Mouse (Mus musculus) macrophage (primary cell): Measurements from ENCODE around the gene Tnf. TPM values are rescaled to one million over a fixed set of nuclear protein-coding genes. Genes with fewer than 3 reads are reported as not detected.

Experiments
- H3K27ac ChIP-seq: fragments of 350-480 bp; formaldehyde crosslinking; 2 replicates; pipeline ENCODE4 v1.9.0; 2021
- H3K36me3 ChIP-seq: fragments of 350-480 bp; formaldehyde crosslinking; 2 replicates; pipeline ENCODE4 v1.9.0; 2021; ENCODE audit errors: inconsistent target
- H3K4me3 ChIP-seq: fragments of 350-480 bp; formaldehyde crosslinking; 2 replicates; pipeline ENCODE4 v1.9.0; 2021; ENCODE audit errors: inconsistent target
- H3K79me2 ChIP-seq: fragments of 350-480 bp; formaldehyde crosslinking; 2 replicates; pipeline ENCODE4 v1.9.0; 2021; ENCODE audit errors: inconsistent target
- WGBS: methylation state at CpG from one replicate; pipeline ENCODE4 v1.1.7; 2026; ENCODE audit warnings: inconsistent platforms; ENCODE audit not compliant: missing documents; 5-methylcytosine and 5-hydroxymethylcytosine counted together
- polyA plus RNA-seq: library from polyadenylated mRNA; stranded (reverse); fragments of 250-400 nt; gene quantifications from 3 replicates; pipeline ENCODE4 v1.2.4, GENCODE M21; 2018; ENCODE audit warnings: inconsistent platforms

Tnf gene
- polyA plus RNA-seq, 1 experiment from 2014 or later, result 20.0 TPM

DNA sequence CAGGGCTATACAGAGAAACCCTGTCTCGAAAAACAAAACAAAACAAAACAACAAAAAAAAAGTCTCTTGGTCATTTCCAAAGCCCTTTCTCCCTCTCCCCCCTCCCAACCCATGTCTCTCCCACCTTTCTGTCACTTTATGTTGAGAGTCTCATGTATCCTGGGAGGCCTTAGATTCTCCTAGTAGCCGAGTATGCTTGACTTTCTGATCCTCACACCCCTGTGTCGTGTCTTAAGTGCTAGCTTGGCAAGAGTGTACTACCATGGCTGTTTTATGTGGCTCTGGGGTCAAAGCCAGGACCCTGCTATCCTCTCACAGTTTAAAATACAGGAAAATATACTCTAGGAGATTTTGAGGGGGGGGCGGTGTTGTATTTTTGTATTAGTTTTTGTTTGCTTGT is 14.5 kb downstream of the Tnf start:
- peak overlapping the region; percentile 61 for H3K4me3 ChIP-seq
- peaks cover 12% of the 10 kb centered on the region; the same call in 1 of the 2 replicates for H3K36me3 ChIP-seq
- 41% methylated on average over 4 of the region's 4 CpGs for WGBS
- peaks cover 30% of the 10 kb centered on the region for H3K79me2 ChIP-seq
- peak overlapping the region; percentile 96 for H3K27ac ChIP-seq

DNA sequence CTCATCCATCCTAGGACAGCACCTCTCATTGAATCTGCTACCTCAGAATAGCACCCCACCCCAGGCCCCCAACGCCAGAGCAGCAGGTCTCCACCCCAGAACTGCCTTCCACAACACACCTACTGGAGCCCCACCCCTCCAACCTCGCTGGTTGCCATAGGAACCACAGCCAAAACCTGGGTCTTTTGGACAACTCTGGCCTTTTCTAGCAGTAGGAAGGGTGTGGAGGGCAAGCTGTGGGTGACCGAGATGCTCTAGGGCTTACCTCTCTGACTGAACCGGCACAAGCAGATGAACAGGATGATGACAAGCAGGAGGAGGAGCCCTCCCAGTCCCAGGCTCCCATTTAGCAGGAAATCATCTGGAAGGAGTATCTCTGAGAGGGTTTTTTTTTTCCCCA is 15.1 kb downstream of the Tnf start:
- Histone ChIP-seq H3K4me3 (peak overlapping the region; percentile 61), H3K27ac (peak overlapping the region; percentile 96), H3K79me2 (peaks cover 30% of the 10 kb centered on the region), H3K36me3 (peaks cover 12% of the 10 kb centered on the region; the same call in 1 of the 2 replicates)
- WGBS, result 3% methylated on average over 4 of the region's 4 CpGs

DNA sequence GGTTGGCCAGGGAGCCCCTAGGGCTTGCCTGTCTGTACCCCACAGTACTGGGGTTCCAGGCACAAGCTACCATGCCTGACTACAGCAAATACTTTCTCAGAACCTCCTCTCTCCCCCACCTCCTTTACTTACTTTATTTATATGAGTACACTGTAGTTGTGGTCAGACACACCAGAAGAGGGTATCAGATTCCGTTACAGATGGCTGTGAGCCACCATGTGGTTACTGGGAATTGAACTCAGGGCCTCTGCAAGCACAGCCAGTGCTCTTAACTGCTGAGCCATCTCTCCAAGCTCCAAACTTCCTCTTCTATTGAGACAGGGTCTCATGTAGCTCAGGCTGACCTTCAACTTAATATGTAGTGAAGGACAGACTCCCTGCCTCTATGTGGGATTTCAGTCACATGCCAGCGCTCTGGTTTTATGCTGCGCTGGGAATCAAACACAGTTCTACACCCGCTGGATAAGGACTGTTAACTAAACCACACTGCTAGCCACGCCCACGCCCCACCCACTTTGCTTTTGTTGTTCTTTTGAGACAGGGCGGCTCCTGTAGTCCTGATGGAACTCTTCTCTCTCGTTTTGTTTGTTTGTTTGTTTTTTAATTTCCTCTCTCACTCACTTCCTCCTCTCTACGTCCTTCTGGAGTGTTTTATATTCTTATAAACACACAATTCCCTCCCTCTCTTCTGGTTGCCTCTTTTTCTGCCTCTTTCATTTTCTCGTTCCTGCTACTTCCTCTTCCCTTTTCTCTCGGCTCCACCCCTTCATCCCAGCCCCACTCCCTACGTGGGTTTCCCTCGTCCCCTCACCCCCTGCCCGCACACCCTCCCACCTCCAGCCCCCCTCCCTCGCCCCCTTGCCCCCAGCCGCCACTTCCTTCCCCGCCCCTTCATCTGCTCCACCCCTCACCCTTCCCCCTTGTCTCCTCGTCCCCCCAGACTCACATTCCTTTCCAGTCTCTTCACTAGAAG is 15.9 kb downstream of the Tnf start:
- Histone ChIP-seq H3K4me3 (peak overlapping the region; percentile 61), H3K79me2 (peaks cover 30% of the 10 kb centered on the region), H3K27ac (peak overlapping the region; percentile 96), H3K36me3 (peaks cover 12% of the 10 kb centered on the region; the same call in 1 of the 2 replicates)
- 3% methylated on average over 14 of the region's 18 CpGs for WGBS

DNA sequence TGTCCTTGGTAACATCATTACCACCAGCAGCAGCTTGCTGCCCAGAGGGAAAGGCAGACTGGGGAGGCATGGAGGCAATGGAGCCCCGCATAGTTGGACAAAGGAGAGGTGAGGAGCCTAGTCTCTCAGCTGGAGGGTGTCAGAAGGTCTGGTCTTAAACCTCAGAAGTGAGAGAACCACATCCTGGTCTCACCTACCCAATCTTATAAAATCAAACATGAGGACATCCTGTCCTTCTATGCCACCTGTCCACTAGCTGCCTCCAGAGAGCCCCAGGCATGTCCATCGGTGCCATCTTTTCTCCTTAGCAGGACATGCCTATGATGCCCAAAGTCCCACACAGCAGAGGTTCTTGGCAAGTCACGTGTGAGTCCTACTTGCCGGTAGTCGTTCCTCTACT is 21.7 kb downstream of the Tnf start:
- 87% methylated on average over 5 of the region's 5 CpGs for WGBS

DNA sequence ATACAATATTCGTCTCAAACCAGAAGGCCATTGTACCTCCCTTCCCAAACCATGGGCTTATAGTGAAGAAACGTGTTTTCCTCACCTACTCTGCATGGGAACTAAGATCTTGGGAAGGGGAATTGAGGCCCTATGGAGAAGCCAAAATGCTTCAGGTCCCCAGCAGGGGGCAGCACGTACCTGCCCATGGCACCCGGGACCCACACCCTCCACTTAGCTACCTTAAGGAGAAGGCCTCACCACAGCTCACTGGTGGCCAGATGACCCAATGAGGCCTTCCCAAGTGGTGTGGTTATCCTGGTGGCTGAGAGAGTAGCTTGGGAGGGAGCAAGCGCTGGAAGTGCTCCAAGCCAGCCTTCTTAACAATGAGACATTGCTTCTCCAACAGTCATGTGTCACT is 23.3 kb downstream of the Tnf start:
- no peaks in the 10 kb centered on the region for H3K79me2 ChIP-seq
- H3K27ac ChIP-seq, result no peak overlapping the region
- no peaks in the 10 kb centered on the region for H3K36me3 ChIP-seq
- 20% methylated on average over 5 of the region's 5 CpGs for WGBS
- H3K4me3 ChIP-seq, result no peak overlapping the region

More for the DNA sequence above, 21.7 kb downstream of the Tnf start:
- Histone ChIP-seq H3K36me3 (peaks cover 12% of the 10 kb centered on the region; the same call in 1 of the 2 replicates), H3K79me2 (peaks cover 2% of the 10 kb centered on the region; the same call in 1 of the 2 replicates), H3K27ac (no peak overlapping the region), H3K4me3 (no peak overlapping the region)

DNA sequence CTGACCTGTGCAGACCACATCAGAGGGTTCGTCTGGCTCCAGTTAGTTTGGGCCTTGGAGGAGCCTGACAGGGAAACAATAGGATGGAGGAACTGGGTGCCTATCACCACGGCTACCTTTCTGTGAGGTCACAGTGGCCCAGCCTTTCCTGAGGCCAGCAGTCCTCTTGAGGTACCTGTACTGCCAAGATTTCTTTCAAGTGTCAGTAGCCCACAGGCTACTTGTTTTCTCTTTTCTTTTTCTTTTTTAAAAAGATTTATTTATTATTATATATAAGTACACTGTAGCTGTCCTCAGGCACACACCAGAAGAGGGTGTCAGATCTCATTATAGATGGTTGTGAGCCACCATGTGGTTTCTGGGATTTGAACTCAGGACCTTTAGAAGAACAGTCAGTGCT is 25.8 kb downstream of the Tnf start, which contains the start of gene Aif1:
Gene Aif1, minus strand, starts transcription at position 101 of the 400 bp plus-strand sequence.
- peaks cover 2% of the 10 kb centered on the region; the same call in 1 of the 2 replicates for H3K36me3 ChIP-seq
- H3K79me2 ChIP-seq, result peaks cover 15% of the 10 kb centered on the region; the same call in 1 of the 2 replicates
- no peak within 1 kb of the TSS for H3K4me3 ChIP-seq
- WGBS, result 88% methylated on average over 2 of the region's 2 CpGs
- no peak within 1 kb of the TSS for H3K27ac ChIP-seq

DNA sequence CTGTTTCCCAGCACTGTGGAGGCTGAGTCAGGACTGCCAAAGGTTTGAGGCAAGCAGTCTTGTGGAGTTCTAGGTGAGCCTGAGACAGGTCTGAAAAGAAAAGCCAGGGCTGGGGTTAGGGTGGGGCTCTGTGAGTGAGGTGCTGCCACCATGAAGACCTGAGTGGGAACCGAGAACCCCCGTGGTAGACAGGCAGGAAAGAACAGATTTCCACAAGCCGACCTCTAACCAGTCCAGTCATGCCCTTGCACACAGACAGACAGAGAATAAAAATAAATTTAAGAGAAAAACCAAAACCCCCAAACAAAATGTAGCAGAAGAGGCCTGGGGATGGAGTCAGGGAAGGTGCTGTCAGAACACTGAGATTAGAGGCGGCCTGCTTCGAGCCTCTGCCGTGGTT is 26.4 kb downstream of the Tnf start:
- WGBS, result 67% methylated on average over 6 of the region's 6 CpGs
- no peak overlapping the region for H3K27ac ChIP-seq

DNA sequence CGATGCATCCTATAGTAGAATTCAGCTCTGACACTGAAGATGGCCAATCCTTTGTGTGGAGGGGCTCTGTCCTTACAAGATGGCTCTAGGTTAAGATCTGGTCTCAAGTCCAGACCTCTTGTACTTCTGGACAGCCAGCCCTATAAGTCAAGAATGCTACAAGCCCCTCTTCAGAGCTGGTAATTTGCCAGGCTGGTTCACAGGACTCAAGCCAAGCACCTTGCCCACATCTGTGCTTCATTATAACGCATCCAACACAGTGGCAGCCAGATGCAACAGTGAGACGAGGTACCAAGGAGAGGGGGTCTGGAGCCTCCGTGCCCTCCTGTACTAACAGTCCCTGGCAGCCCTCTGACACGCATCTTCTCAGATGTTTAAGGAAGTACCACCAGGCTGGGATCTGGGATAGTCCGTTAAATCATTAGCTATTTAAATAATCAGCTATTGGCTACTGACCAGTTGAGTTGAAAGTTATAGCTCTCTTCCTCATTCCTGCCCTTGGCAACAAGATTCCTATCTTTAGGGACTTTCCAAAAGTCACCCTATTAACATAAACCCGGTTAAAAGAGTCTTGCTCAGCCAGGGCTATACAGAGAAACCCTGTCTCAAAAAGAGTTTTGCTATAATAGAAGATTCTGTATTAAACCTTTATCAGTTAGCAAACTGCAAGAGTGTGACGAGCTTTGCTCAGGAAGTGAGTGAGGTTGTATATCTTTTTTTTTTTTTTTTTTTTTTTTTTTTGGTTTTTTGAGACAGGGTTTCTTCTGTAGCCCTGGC is 27.4 kb downstream of the Tnf start:
- Histone ChIP-seq H3K27ac (peak overlapping the region; percentile 88), H3K36me3 (peaks cover 14% of the 10 kb centered on the region; the same call in 1 of the 2 replicates), H3K79me2 (peaks cover 30% of the 10 kb centered on the region; the same call in 1 of the 2 replicates), H3K4me3 (no peak overlapping the region)
- 49% methylated on average over 7 of the region's 8 CpGs for WGBS

More for the DNA sequence above, 26.4 kb downstream of the Tnf start:
- peaks cover 6% of the 10 kb centered on the region; the same call in 1 of the 2 replicates for H3K36me3 ChIP-seq
- H3K4me3 ChIP-seq, result no peak overlapping the region
- peaks cover 20% of the 10 kb centered on the region; the same call in 1 of the 2 replicates for H3K79me2 ChIP-seq

DNA sequence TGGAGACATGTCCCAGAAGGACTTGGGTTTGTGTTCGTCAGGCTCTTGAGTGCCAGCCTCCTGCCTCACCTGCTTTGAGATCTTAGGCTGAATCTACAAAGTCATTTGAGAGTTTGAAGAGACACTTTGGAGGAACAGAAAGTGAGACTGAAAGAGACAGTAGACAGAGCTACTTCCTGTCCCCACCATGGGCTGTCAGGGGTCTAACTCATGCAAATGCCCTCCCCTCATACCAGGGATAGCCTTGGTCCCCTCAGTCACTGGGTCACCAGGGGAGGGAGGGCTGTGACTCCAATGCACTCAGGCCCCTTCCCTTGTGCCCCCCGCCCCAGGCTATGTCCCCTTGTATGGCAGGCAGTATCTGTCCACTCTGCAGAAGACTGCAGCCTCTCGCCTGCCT is 28.5 kb downstream of the Tnf start:
- Histone ChIP-seq H3K4me3 (no peak overlapping the region), H3K79me2 (peaks cover 34% of the 10 kb centered on the region; the same call in 1 of the 2 replicates), H3K27ac (peak overlapping the region; percentile 88), H3K36me3 (peaks cover 15% of the 10 kb centered on the region; the same call in 1 of the 2 replicates)
- WGBS, result 56% methylated on average over 3 of the region's 3 CpGs

DNA sequence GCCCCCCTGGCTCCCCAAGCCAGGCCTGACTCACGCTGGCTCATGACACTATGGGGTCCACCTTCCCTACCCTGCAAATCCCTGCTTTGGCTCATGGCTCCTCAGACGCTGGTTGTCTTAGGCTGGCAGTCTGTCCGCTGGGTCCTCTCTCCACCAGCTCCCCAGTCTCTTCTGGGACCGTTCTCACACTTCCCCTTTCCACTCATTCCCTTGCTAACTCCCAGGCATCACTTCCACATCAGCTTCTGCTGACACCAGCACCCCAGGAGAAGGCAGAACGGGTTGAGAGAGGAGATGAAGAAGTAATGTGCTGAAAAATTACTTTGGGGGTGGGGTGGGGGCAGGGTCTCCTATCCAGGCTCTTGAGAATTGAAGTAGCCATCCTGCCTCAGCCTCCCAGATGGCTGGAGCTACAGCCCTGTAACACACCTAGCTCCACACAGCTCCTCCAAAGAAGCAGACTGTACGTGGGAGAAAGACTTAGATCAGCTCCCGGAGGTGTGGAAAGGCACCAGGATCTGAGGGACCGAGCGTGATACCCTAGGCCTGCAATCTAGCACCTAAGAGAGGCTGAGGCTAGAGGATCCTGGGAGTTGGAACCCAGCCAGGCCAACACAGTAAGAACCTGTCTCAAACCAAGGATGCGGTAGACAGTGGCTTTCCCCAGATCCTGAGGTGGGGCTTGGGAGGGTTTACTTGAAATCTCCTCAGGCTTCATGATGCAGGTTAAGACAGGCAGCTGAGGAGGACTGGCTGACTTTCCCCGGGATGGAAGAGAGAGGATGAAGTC is 29.2 kb downstream of the Tnf start:
- 29% methylated on average over 11 of the region's 11 CpGs for WGBS
- H3K36me3 ChIP-seq, result peaks cover 22% of the 10 kb centered on the region; the same call in 1 of the 2 replicates
- peaks cover 41% of the 10 kb centered on the region; the same call in 1 of the 2 replicates for H3K79me2 ChIP-seq
- peak overlapping the region; percentile 42 for H3K4me3 ChIP-seq
- peak overlapping the region; percentile 88 for H3K27ac ChIP-seq

DNA sequence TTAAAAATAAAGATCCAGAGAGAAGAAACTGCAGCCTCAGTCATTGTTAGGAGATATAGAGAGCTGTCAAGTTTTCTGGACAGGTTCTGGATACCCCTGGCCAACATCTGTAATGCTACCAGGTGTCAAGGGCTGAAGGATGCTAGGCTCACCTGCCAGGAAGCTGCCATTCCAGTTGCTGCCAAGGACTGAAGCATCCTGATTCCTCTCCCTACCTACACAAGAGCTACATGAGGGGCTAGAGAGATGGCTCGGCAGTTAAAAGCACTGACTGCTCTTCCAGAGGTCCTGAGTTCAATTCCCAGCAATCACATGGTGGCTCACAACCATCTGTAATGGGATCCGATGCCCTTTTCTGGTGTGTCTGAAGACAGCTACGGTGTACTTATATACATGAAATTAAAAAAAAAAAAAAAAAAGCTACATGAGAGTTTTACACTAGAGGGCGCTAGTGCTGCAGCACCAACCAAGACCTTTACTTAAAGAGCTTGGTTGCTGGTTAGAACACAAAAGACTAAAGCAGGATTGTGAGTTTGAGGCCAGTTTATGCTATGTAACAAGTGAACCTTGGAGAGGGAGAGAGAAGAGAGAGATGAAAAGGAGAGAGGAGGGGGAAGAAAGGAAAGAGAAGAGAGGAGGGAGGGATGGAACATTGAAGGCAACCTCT is 33.1 kb downstream of the Tnf start:
- WGBS, result 23% methylated on average over 4 of the region's 4 CpGs
- peaks cover 54% of the 10 kb centered on the region for H3K79me2 ChIP-seq
- peaks cover 23% of the 10 kb centered on the region; the same call in 1 of the 2 replicates for H3K36me3 ChIP-seq
- H3K4me3 ChIP-seq, result no peak overlapping the region
- H3K27ac ChIP-seq, result no peak overlapping the region

DNA sequence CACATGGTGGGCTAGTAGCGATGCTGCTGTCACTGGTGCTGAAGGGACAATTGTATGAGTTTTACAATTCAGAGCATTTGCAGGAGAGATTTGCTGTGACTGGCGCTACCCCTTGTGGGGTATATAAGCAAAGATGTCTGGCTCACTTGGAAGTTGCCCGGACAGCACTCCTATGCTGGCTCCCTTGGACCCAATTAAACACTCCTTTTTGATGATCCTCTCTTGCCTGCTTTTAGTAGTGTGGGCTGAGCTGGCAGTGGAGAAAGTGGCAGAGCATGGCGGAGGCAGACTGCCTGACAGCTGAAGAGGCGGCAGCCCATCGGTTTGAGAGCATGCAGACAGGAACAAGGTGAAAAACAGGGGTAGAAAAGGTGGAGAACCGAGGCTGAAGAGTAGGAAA is 34.0 kb downstream of the Tnf start:
- Histone ChIP-seq H3K4me3 (no peak overlapping the region), H3K79me2 (peaks cover 63% of the 10 kb centered on the region), H3K36me3 (peaks cover 23% of the 10 kb centered on the region; the same call in 1 of the 2 replicates), H3K27ac (no peak overlapping the region)
- WGBS, result 90% methylated on average over 7 of the region's 7 CpGs

DNA sequence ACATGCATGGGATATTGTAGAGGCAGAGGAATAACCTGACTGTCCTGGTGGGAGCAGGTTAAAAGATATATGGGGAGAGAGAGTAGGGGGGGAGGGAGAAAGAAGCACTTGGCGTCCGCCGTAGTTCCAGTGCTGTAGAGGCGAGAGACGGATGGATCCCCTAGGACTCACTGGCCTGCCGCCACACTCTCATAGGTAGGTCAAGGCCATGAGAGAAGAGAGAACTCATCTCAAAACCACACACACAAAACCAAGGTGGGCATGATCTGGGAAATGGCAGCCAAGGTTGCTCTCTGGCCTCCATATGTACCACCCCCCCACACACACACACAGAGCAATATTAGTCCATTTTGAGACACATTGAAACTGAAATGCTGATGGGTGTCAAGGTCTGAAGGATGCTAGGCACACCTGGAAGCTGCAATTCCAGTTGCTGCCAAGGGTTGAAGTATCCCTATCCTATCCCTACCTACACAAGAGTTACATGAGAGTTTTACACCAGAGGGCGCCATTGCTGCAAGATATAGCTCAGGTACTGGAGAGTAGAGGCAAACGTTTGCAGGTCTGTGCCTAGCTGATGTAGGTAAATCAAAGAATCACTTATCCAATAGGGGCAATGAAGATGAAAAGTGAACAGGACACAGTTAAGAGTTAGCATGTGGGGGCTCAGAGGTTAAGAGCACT is 35.3 kb downstream of the Tnf start:
- H3K79me2 ChIP-seq, result peaks cover 67% of the 10 kb centered on the region
- 71% methylated on average over 8 of the region's 8 CpGs for WGBS
- H3K36me3 ChIP-seq, result peaks cover 29% of the 10 kb centered on the region; the same call in 1 of the 2 replicates
- H3K27ac ChIP-seq, result no peak overlapping the region
- H3K4me3 ChIP-seq, result no peak overlapping the region
